Mouse (Mus musculus): ENCODE measurements around the gene Arhgdia.

DNA sequence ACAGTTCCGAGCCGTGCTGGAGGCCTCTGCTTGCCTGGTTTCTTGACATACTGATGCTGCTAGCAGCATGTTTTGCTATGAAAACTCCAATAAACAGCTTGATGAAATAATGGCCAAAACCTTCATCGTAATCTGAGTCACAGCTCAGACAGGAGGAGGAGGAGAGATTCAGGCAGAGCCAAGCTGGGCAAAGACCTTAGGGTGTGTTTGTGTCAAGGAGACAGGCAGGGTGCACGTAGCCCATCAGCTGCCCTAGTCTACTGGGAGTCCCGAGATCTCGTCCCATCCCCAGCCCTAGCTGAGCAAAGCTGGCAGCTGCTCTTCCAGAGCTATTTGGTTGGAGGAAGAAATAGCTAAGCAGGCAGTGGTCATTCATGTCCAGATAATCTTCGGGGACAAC, 24.2 kb upstream of the Arhgdia start:
- TF ChIP-seq CTCF (IDR thresholded peaks at IDR 0.05; ENCODE audit: control insufficient read depth, insufficient read depth, insufficient read length), result no peak
- no peak for TF ChIP-seq CEBPB (IDR thresholded peaks at IDR 0.05; ENCODE audit: low read depth)
- TF ChIP-seq USF1 (IDR thresholded peaks at IDR 0.05; ENCODE audit: low read depth), result no peak
- no peak for TF ChIP-seq MYOD1 (IDR thresholded peaks at IDR 0.05; ENCODE audit: control insufficient read depth, insufficient read length, low read depth)
- TF ChIP-seq MYOG (IDR thresholded peaks at IDR 0.05; ENCODE audit: control insufficient read depth, extremely low read depth, insufficient read length), result no peak
- no peak for TF ChIP-seq FOSL1 (IDR thresholded peaks at IDR 0.05; ENCODE audit: insufficient read depth, low read length, poor library complexity, severe bottlenecking)
- no peak for TF ChIP-seq MAX (IDR thresholded peaks at IDR 0.05)

Measured in C2C12 (cell line).